8 mouse cellular contexts compared by ENCODE assay signal in the genomic region with DNA sequence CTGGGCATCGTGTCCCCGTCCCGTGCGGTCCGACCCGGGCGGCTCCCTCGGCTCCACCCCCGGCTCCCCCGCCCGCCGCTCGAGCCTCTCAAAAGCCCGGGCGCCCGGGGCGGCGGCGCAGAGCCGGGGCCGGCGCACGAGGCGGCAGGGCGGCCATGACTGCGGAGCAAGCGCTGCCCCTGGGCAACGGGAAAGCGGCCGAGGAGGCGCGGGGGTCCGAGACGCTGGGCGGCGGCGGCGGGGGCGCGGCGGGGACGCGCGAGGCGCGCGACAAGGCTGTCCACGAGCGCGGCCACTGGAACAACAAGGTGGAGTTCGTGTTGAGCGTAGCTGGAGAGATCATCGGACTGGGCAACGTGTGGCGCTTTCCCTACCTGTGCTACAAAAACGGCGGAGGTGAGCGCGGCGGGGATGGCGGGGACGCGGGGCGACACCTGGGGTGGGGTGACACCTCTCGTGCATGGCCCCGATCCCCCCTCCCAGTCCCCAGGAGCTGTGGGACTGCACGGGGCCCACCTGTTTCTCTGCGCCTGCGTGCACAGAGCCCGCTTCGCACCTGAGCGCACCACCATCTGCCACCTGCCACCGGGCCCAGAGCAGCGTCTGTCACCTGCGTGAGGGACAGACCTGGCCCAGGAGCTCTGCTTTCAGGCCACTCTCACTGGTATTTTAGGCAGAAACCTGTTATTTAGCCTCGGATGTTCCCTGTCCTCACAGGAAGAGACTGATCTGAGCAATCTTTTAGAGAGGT. TPM values are rescaled to one million over a fixed set of nuclear protein-coding genes. Genes with fewer than 3 reads are reported as not detected.
DNase-seq lines count a peak whose midpoint lies in the region; ATAC-seq and TF ChIP-seq lines count a peak whose summit lies in the region.
"Had no signal": no experiment of that assay in that cellular context is flagged by ENCODE, and none has a peak within 500 bp of the region (broad histone marks: within the 10 kb centered on the region; RNA-seq: fewer than 3 reads in every experiment).

A gene (plus strand): TSS at position 120 of the 751 bp plus-strand sequence.

- H3K9me3 ChIP-seq in limb, embryonic 13.5 days: no peaks in the 10 kb centered on the region
- no peaks in the 10 kb centered on the region for H3K9me3 ChIP-seq in stomach, embryonic 14.5 days (ENCODE audit: control insufficient read depth, low read depth, low read length)
- H3K9me3 ChIP-seq: megakaryocyte, embryonic 14.5 days had no signal

- DNase-seq in left cerebral cortex, adult 2 months (ENCODE audit: extremely low spot score in 1 of 2, low spot score in 2 of 2): peak; percentile 41 to 51
- no peak for DNase-seq in left cerebral cortex, adult 9 months (ENCODE audit: low spot score in 2 of 2)
- DNase-seq in embryo, embryonic 10 days (ENCODE audit: low spot score): peak; percentile 12
- DNase-seq in frontal cortex, adult 2 months (ENCODE audit: extremely low spot score in 1 of 2, low spot score in 1 of 2): peak in 1 of 2 experiments; percentile 23
- no peak for DNase-seq in adipocyte (ENCODE audit: low spot score)

- no peak for ATAC-seq in limb, embryonic 13.5 days (ENCODE audit: low FRiP score, low read depth)
- no peak for ATAC-seq in stomach, embryonic 14.5 days (ENCODE audit: insufficient number of reproducible peaks, insufficient read depth, low FRiP score, low read depth)

- peaks cover 68% of the 10 kb centered on the region for H3K27me3 ChIP-seq in limb, embryonic 13.5 days
- H3K27me3 ChIP-seq in stomach, embryonic 14.5 days (ENCODE audit: control insufficient read depth, insufficient read depth, low read length): peaks cover 22% of the 10 kb centered on the region

- H3K4me2 ChIP-seq in limb, embryonic 13.5 days (replicated peaks): peak within 1 kb of the TSS; percentile 78
- peak within 1 kb of the TSS; percentile 76 for H3K4me2 ChIP-seq in stomach, embryonic 14.5 days (replicated peaks; ENCODE audit: low read depth, low read length)

- peaks cover 9% of the 10 kb centered on the region for H3K4me1 ChIP-seq in limb, embryonic 13.5 days
- H3K4me1 ChIP-seq in stomach, embryonic 14.5 days (ENCODE audit: control insufficient read depth, insufficient read depth, low read length): peaks cover 3% of the 10 kb centered on the region; the same call in 1 of the 2 replicates
- H3K4me1 ChIP-seq: megakaryocyte, embryonic 14.5 days had no signal

- peak within 1 kb of the TSS; percentile 63 for H3K4me3 ChIP-seq in left cerebral cortex, adult 2 months
- peak within 1 kb of the TSS; percentile 47 for H3K4me3 ChIP-seq in limb, embryonic 13.5 days
- H3K4me3 ChIP-seq in stomach, embryonic 14.5 days (ENCODE audit: low read depth, low read length): peak within 1 kb of the TSS; percentile 34
- H3K4me3 ChIP-seq: megakaryocyte, embryonic 14.5 days had no signal

- TF ChIP-seq CTCF in left cerebral cortex, adult 2 months (IDR thresholded peaks at IDR 0.05): no peak

- WGBS in limb, embryonic 13.5 days: 5% methylated on average over 70 of the region's 76 CpGs
- 5% methylated on average over 75 of the region's 76 CpGs for WGBS in stomach, embryonic 14.5 days

- no peaks in the 10 kb centered on the region for H3K36me3 ChIP-seq in limb, embryonic 13.5 days
- H3K36me3 ChIP-seq in stomach, embryonic 14.5 days (ENCODE audit: control insufficient read depth, insufficient read depth, low read length): no peaks in the 10 kb centered on the region

- H3K27ac ChIP-seq in left cerebral cortex, adult 2 months: peak within 1 kb of the TSS; percentile 67
- H3K27ac ChIP-seq in limb, embryonic 13.5 days: no peak within 1 kb of the TSS
- no peak within 1 kb of the TSS for H3K27ac ChIP-seq in stomach, embryonic 14.5 days (ENCODE audit: low read length)

- H3K9ac ChIP-seq in limb, embryonic 13.5 days: peak within 1 kb of the TSS; percentile 46; the same call in 1 of the 2 replicates
- H3K9ac ChIP-seq in stomach, embryonic 14.5 days (replicated peaks; ENCODE audit: low read depth, low read length): 0 out of 2 replicates have a peak within 1 kb of the TSS, but pooled peaks have one; percentile 10

- intact Hi-C loops in left cerebral cortex, adult 2 months (cut with DNase I): no loop called here

RNA-seq across cellular contexts. Expression of the gene that starts here (rescaled TPM):
- total RNA-seq in left cerebral cortex, adult 2 months (2021): 10 to 100 TPM; 75.3 to 84.5 TPM
- 276 and 320 TPM in 2 replicates for polyA plus RNA-seq in frontal cortex, adult 2 months (2012; rRNA removed)
- polyA plus RNA-seq in limb, embryonic 13.5 days (2015; fragmentation: Nextera tagmentation; extraction: Ambion mirVana): 0.19 and 0.25 TPM in 2 replicates
- 0.42 and 0.81 TPM in 2 replicates for polyA plus RNA-seq in stomach, embryonic 14.5 days (2014; fragmentation: Nextera tagmentation; extraction: Ambion mirVana)

Comparison
In these comparisons a context has a peak if more than half of its experiments do, and no peak if none do; other contexts are left out.
1. RNA of the gene that starts here (polyA plus RNA-seq): 276 to 320 TPM in frontal cortex, adult 2 months; 0.42 to 0.81 TPM in stomach, embryonic 14.5 days and 0.19 to 0.25 TPM in limb, embryonic 13.5 days; every median in the first group is over 100 times any median in the second.
2. DNase-seq: peak in left cerebral cortex, adult 2 months (2 of 2) and embryo, embryonic 10 days (single experiment); none in left cerebral cortex, adult 9 months (0 of 2) and adipocyte (single experiment).
3. Peak in every context shown above with its lines, with median percentiles within 50 percentile points of each other: H3K4me3 ChIP-seq.